Mouse (Mus musculus) hindbrain, embryonic 10.5 days (tissue): ENCODE data around the gene Frrs1. TPM values are rescaled to one million over a fixed set of nuclear protein-coding genes. Genes with fewer than 3 reads are reported as not detected.

Source experiments
- DNase-seq: peaks from one replicate; pipeline ENCODE4 v3.0.0-alpha.2; 2017; ENCODE audit warnings: low spot score
- H3K27ac ChIP-seq: fragments of 300-500 bp; sonication (generic); 2 replicates; pipeline ENCODE4 v1.5.1; 2016; ENCODE audit warnings: mild to moderate bottlenecking, moderate library complexity
- H3K27me3 ChIP-seq: fragments of 300-500 bp; sonication (generic); 2 replicates; pipeline ENCODE4 v1.6.1; 2016; ENCODE audit warnings: mild to moderate bottlenecking; ENCODE audit not compliant: poor library complexity, insufficient read depth, severe bottlenecking
- H3K36me3 ChIP-seq: fragments of 300-500 bp; sonication (generic); 2 replicates; pipeline ENCODE4 v1.6.1; 2016; ENCODE audit warnings: mild to moderate bottlenecking, moderate library complexity
- H3K4me1 ChIP-seq: fragments of 300-500 bp; sonication (generic); replicated peaks from 2 replicates; pipeline ENCODE4 v1.6.1; 2016; ENCODE audit warnings: mild to moderate bottlenecking
- H3K4me3 ChIP-seq: fragments of 300-500 bp; sonication (generic); 2 replicates; pipeline ENCODE4 v1.5.1; 2016; ENCODE audit warnings: mild to moderate bottlenecking, moderate library complexity
- H3K9me3 ChIP-seq: fragments of 300-500 bp; sonication (generic); 2 replicates; pipeline ENCODE4 v1.6.1; 2016; ENCODE audit warnings: mild to moderate bottlenecking, moderate library complexity
- whole genome bisulfite sequencing: fragments of 180-500 bp; shearing (Covaris S2); methylation state at CpG from one replicate; pipeline ENCODE4 v1.1.7; 2016; 5-methylcytosine and 5-hydroxymethylcytosine counted together
- polyA plus RNA-seq: library from polyadenylated mRNA; unstranded; fragments of >200 nt; fragmentation: Nextera tagmentation; extraction: Ambion mirVana; gene quantifications from 2 replicates; pipeline ENCODE4 v1.2.1, GENCODE M21; 2016

Frrs1 gene
- polyA plus RNA-seq, 1 experiment from 2014 or later, result 8.7 TPM

DNA sequence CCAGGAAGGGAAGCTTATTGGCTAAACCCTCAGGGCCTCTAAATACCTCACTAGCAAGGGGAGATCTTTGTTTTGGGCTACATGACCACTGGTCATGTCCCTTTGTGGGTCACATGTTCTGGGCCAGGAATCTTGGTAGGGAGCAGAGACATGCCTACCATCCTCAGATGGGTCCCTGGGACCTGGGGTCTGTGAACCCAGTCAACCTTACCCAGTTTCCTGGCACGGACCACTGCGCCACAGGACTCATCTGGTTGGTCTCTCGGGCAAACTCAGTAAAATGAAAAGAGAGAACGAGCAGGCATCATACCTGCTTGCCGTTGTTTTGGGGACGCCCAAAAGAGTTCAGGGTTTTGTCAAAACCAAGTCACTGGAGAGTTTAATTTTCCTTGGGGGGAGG, 25.0 kb upstream of the Frrs1 start:
- H3K9me3 ChIP-seq, result no peaks in the 10 kb centered on the region
- H3K27ac ChIP-seq, result no peak overlapping the region
- H3K4me1 ChIP-seq, result peaks cover 4% of the 10 kb centered on the region; the same call in 1 of the 2 replicates
- no peaks in the 10 kb centered on the region for H3K27me3 ChIP-seq
- WGBS, result 88% methylated on average over 6 of the region's 6 CpGs
- H3K4me3 ChIP-seq, result no peak overlapping the region
- H3K36me3 ChIP-seq, result no peaks in the 10 kb centered on the region
- DNase-seq, result no peak

DNA sequence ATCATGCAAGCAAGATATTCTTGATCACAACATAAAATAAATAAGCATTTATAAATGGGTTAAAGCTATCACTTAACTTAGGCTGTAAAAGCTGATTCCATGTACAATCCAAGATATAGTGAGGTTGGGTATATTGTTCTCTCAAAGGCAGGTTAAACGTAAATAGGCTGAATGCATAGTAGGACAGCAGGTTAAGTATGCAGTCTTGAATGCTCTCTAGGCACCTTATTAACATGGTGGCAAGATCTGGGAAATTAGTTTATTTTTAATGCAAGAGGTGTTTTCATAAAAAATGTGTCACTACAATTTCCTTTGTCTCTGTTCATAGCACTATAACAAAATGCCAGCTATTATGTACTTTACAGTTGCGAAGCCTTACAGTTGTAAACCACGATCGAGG, 23.9 kb upstream of the Frrs1 start:
- Histone ChIP-seq H3K4me1 (peaks cover 4% of the 10 kb centered on the region; the same call in 1 of the 2 replicates), H3K36me3 (no peaks in the 10 kb centered on the region), H3K27ac (peak overlapping the region; percentile 85; the same call in 1 of the 2 replicates), H3K9me3 (no peaks in the 10 kb centered on the region), H3K27me3 (no peaks in the 10 kb centered on the region), H3K4me3 (no peak overlapping the region)
- DNase-seq, result no peak
- 82% methylated on average over 4 of the region's 4 CpGs for WGBS

DNA sequence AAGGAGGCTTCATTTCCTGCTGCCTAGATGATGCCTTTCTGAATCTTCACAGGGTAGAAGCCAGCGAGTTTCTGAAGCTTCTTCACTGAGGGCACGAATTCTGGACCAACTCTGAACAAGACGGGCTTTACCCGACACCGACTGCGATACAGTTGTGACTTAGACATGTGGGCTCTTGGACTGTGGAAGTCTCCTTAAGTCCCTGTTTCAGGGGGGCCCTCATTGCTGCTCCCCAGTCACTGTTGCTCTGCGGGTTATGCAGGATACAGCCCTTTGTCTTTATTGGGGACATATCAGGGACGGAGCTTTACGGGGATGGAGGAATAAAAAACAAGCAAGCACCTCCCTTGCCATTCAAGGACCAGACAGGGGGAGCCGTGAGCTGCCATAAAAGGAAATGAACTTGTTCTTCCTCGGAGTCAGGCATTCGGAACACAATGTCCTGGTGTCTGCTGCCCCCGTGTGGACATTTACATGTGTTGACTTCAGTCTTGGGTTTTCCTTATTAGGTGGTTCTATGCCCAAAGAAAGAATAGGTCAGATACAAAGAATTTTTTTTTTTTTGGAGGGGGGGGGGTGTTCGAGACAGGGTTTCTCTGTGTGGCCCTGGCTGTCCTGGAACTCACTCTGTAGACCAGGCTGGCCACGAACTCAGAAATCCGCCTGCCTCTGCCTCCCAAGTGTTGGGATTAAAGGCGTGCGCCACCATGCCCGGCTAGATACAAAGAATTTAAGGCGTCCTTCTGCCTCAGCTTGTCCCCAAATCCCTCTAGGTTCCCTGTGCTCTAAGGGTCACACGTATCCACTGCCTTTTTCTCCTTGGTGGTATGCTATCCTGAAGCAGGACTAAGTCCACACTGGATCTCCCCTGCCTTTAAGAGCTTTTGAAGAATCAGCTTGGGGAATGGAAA, 23.2 kb upstream of the Frrs1 start:
- peak overlapping the region; percentile 49 for H3K4me3 ChIP-seq
- H3K27me3 ChIP-seq, result no peaks in the 10 kb centered on the region
- peak; percentile 90 for DNase-seq
- 26% methylated on average over 21 of the region's 21 CpGs for WGBS
- H3K27ac ChIP-seq, result peak overlapping the region; percentile 85
- H3K36me3 ChIP-seq, result no peaks in the 10 kb centered on the region
- peaks cover 4% of the 10 kb centered on the region; the same call in 1 of the 2 replicates for H3K4me1 ChIP-seq
- H3K9me3 ChIP-seq, result no peaks in the 10 kb centered on the region

DNA sequence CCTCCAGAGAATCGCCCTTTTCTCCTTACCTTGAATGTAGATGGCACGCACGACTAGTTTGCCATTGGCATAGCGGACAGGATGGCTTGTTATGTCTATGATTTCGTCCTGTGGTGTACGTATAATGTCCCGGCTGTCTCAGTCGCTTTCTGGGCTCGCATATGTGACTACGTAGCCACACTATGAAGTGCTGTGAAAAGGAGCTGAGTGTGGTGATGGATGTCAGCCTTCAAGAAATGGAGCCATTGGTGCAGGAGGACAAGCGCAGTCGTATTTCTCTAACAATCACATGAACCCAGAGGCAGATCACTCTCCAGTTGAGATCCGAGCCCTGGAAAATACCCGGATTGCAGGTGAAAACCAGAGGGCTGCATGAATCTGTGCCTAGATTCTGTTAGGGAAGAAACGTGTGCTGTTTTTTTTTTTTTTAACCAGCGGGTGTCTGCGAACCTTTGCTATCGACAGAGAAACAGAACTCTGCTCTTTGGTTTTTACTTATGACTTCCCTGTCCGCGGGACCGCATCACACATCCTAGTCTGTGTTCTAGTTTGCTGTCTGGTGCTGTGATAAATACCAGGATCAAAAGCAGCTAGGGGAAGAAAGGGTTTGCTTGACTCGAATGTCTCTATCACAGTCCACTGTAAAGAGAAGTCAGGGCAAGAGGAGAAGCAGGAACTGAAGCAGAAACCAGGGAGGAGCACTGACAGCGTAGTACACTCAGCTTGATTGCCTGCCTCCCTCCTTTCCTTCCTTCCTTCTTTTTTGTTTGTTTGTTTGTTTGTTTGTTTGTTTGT, 22.4 kb upstream of the Frrs1 start:
- H3K9me3 ChIP-seq, result no peaks in the 10 kb centered on the region
- no peak for DNase-seq
- H3K27ac ChIP-seq, result no peak overlapping the region
- no peak overlapping the region for H3K4me3 ChIP-seq
- WGBS, result 82% methylated on average over 23 of the region's 23 CpGs
- H3K36me3 ChIP-seq, result no peaks in the 10 kb centered on the region
- no peaks in the 10 kb centered on the region for H3K27me3 ChIP-seq
- H3K4me1 ChIP-seq, result peaks cover 4% of the 10 kb centered on the region; the same call in 1 of the 2 replicates

DNA sequence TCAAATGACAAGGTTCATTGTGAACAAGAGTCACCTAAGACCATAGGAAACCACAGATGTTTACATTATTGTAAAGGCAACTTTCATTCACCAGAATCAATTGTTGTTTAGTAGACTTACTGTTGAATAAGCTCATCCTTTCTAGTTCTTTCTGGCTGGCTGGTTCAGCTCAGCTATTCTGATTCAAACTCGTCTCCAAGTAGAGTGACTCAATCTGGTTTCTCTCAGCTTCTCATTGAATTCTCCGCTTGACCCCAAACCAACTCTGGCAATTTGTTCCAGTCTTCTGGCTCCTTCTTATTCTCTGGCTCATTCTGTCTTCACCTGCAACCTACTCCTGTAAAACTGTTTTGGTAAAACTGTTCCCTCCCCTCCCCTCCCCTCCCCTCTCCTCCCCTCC, 18.0 kb upstream of the Frrs1 start:
- no peak for DNase-seq
- WGBS, result 86% methylated on average over 2 of the region's 2 CpGs
- Histone ChIP-seq H3K27ac (no peak overlapping the region), H3K4me3 (no peak overlapping the region), H3K4me1 (no peaks in the 10 kb centered on the region), H3K9me3 (no peaks in the 10 kb centered on the region), H3K27me3 (no peaks in the 10 kb centered on the region), H3K36me3 (no peaks in the 10 kb centered on the region)

DNA sequence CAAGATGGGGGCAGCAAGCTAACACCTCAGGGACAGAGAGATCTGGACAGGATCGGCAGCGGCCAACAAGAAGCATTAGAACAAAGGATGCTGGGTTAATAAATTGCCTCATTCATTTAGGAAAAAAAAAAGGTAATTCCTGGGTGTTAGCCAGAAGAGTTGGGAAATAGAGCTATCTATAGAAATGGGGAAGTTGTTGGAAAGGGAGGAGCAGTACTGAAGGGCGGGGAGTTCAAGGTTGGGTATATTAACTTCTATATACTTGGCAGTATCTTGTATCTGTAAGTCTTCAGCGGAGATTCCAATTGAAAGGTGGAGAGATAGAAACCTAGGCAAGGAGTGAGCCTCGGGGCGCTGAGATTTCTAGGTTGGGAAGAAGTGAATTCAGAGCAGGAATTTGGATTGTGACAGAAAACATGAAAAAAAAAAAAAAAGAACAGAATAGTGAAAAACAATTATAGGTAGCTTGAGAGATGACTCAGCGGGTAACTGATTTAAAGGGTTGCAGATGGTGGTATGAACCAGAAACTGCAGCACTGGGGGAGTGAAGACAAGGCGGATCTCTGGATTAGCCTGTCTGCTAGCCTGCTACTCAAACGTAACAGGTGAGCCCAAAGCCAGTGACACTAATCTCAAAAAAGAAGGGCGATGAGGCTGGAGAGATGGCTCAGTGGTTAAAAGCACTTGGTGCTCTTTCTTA, 14.2 kb upstream of the Frrs1 start:
- Histone ChIP-seq H3K9me3 (no peaks in the 10 kb centered on the region), H3K4me1 (no peaks in the 10 kb centered on the region), H3K27me3 (no peaks in the 10 kb centered on the region), H3K27ac (no peak overlapping the region), H3K36me3 (no peaks in the 10 kb centered on the region), H3K4me3 (no peak overlapping the region)
- 86% methylated on average over 10 of the region's 10 CpGs for whole genome bisulfite sequencing
- no peak for DNase-seq

DNA sequence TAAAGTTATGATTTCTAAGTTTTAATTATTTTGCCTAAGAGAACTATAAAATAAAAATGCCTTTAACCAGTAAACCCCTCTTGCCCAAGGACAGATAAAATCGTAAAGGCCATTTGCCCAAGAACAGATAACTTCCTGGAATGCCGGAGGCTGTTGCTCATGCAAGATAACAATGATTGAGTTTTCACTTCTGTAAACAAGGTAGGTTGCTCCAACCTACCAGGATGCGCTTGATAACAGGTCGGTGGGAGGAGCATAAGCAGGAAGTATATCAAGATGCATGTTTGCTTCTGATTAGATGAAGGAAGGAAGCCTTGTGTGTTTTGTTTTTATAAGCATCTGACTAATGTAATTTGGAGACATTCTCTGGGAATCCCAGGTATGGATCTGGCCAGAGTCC, 13.2 kb upstream of the Frrs1 start:
- Histone ChIP-seq H3K4me1 (no peaks in the 10 kb centered on the region), H3K27me3 (no peaks in the 10 kb centered on the region), H3K9me3 (no peaks in the 10 kb centered on the region), H3K27ac (no peak overlapping the region), H3K4me3 (no peak overlapping the region), H3K36me3 (no peaks in the 10 kb centered on the region)
- 84% methylated on average over 4 of the region's 4 CpGs for WGBS
- DNase-seq, result no peak

DNA sequence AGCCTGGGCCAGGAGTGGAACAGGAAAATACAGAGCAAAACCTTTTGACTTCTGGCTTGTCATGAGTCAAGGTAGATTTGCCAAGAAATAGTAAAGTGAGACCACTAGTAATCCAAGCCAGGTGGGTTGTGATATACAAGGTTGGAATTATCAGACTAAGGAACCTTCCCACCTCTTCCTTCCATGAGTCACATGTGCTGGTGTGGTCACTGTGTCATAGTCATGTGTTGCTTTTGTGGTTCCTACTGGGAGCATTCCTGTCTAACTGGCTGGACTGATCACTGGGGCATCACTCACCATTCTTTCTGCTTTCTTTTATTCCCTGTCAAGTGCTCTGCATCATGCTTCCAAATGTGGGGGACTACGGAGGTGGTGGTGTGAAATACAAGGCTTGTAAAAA, 11.2 kb upstream of the Frrs1 start:
- no peaks in the 10 kb centered on the region for H3K36me3 ChIP-seq
- no peak for DNase-seq
- H3K9me3 ChIP-seq, result no peaks in the 10 kb centered on the region
- H3K4me3 ChIP-seq, result no peak overlapping the region
- H3K4me1 ChIP-seq, result no peaks in the 10 kb centered on the region
- no peak overlapping the region for H3K27ac ChIP-seq
- WGBS, result 98% methylated on average over 1 of the region's 1 CpGs
- no peaks in the 10 kb centered on the region for H3K27me3 ChIP-seq

DNA sequence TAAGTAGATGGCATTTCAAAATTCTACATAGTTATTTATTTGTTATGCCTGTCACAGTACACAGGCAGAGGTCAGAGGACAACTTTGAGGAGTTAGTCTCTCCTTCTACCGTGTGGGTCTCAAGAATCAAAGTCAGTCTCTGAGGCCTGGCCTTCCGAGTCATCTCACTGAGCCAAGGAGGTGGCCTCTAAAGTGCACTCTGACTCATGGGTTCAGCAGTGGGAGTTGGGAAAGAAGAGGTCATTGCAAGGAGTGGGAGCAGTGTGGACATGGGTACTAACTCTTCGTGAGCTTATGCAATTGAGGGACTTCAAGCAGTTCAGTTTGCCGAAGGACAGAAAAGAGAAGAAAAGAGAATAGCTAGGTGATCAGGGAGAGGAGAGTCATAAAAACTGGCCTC, 10.3 kb upstream of the Frrs1 start:
- no peaks in the 10 kb centered on the region for H3K9me3 ChIP-seq
- DNase-seq, result no peak
- H3K36me3 ChIP-seq, result no peaks in the 10 kb centered on the region
- no peak overlapping the region for H3K27ac ChIP-seq
- no peak overlapping the region for H3K4me3 ChIP-seq
- no peaks in the 10 kb centered on the region for H3K27me3 ChIP-seq
- 83% methylated on average over 4 of the region's 4 CpGs for WGBS
- no peaks in the 10 kb centered on the region for H3K4me1 ChIP-seq

DNA sequence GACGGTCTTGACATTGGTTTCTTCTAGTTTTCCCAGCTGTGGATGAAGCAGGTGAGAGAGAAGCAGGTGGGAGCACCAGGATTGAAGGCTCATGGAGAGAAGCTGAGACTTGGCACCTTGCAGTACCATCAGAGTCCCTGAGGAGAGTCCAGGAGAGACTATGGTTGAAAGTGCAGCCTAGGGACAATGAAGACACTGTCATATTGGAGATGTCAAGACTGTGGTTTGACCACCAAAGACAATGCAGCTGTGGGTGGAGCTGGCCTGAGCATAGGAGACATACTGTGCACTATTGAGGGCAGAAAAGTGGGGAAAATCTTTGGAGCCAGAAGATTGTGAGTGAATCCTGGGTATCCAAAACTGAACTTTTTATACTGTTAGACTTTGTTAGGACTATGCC, 8.9 kb upstream of the Frrs1 start:
- H3K27ac ChIP-seq, result no peak overlapping the region
- no peaks in the 10 kb centered on the region for H3K9me3 ChIP-seq
- H3K4me1 ChIP-seq, result no peaks in the 10 kb centered on the region
- no peaks in the 10 kb centered on the region for H3K36me3 ChIP-seq
- H3K27me3 ChIP-seq, result no peaks in the 10 kb centered on the region
- no peak for DNase-seq
- WGBS, result 89% methylated on average over 1 of the region's 1 CpGs
- H3K4me3 ChIP-seq, result no peak overlapping the region

DNA sequence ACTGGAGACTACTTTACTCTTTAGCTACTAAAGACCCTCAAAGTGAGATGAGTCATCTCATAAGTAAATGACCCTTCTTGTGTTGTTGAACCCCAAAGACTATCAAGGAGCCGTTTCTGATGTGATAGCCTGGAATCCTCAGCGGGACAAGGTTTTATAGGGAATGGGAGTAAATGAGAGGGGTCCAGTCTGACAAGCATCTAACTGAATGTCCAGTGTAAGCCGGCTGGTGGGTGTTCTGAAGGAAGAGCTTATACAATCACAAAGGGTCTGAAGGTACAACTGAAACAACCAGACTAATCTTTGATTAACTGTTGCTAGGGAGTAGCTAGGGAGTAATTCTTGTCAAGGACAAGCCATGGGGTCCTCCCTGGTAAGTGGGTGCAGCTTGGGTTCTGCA, 6.8 kb upstream of the Frrs1 start:
- no peak overlapping the region for H3K4me3 ChIP-seq
- H3K36me3 ChIP-seq, result no peaks in the 10 kb centered on the region
- no peak overlapping the region for H3K27ac ChIP-seq
- no peaks in the 10 kb centered on the region for H3K9me3 ChIP-seq
- H3K27me3 ChIP-seq, result no peaks in the 10 kb centered on the region
- WGBS, result 91% methylated on average over 3 of the region's 3 CpGs
- no peak for DNase-seq
- H3K4me1 ChIP-seq, result no peaks in the 10 kb centered on the region

DNA sequence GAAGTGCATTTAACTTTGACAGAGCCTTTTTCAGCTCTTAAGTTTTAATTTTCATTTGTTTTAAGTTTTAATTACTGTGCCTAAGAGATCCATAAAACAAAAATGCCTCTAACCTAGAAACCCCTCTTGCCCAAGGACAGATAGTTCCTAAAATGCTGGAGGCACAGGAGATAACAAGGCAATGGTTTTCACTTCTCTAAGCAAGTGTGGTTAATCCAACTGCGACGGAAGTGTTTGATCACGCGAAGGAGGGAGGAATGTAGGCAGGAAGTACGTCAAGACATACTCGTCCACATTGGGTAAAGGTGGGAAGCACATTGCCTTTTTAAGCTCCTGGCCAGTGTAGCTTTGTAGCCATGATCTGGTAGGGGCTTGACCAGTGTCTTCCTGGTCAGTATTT, 1.7 kb upstream of the Frrs1 start:
- H3K4me1 ChIP-seq, result peaks cover 8% of the 10 kb centered on the region; the same call in 1 of the 2 replicates
- H3K27me3 ChIP-seq, result no peaks in the 10 kb centered on the region
- no peak overlapping the region for H3K27ac ChIP-seq
- DNase-seq, result no peak
- WGBS, result 82% methylated on average over 6 of the region's 6 CpGs
- no peaks in the 10 kb centered on the region for H3K36me3 ChIP-seq
- H3K4me3 ChIP-seq, result no peak overlapping the region
- H3K9me3 ChIP-seq, result no peaks in the 10 kb centered on the region
